Mouse (Mus musculus) embryonic facial prominence, embryonic 10.5 days (tissue): ENCODE measurements at regions not wholly inside any gene's neighbourhood (a gene's known extent, or its start where the extent isn't known, plus 50 kb on each side); places are given as distances from the start of the nearest gene placed in this dataset.
A peak's percentile ranks its signal among the peaks of the same experiment; 100 is the strongest.

Source experiments
- DNase-seq: peaks from one replicate; pipeline ENCODE4 v3.0.0-alpha.2; 2017; ENCODE audit warnings: low spot score
- H3K27ac ChIP-seq: fragments of 300-500 bp; sonication (generic); replicated peaks from 2 replicates; pipeline ENCODE4 v1.5.1; 2016; ENCODE audit warnings: mild to moderate bottlenecking
- H3K27me3 ChIP-seq: fragments of 300-500 bp; sonication (generic); replicated peaks from 2 replicates; pipeline ENCODE4 v1.6.1; 2016; ENCODE audit warnings: low read depth, mild to moderate bottlenecking; ENCODE audit not compliant: poor library complexity, severe bottlenecking
- H3K36me3 ChIP-seq: fragments of 300-500 bp; sonication (generic); replicated peaks from 2 replicates; pipeline ENCODE4 v1.6.1; 2016; ENCODE audit warnings: mild to moderate bottlenecking, moderate library complexity
- H3K4me1 ChIP-seq: fragments of 300-500 bp; sonication (generic); 2 replicates; pipeline ENCODE4 v1.6.1; 2016
- H3K4me3 ChIP-seq: fragments of 300-500 bp; sonication (generic); 2 replicates; pipeline ENCODE4 v1.5.1; 2016; ENCODE audit warnings: mild to moderate bottlenecking, moderate library complexity
- H3K9me3 ChIP-seq: fragments of 300-500 bp; sonication (generic); 2 replicates; pipeline ENCODE4 v1.6.1; 2016; ENCODE audit warnings: mild to moderate bottlenecking
- WGBS: fragments of 180-500 bp; shearing (Covaris S2); methylation state at CpG from one replicate; pipeline ENCODE4 v1.1.7; 2016; 5-methylcytosine and 5-hydroxymethylcytosine counted together

DNA sequence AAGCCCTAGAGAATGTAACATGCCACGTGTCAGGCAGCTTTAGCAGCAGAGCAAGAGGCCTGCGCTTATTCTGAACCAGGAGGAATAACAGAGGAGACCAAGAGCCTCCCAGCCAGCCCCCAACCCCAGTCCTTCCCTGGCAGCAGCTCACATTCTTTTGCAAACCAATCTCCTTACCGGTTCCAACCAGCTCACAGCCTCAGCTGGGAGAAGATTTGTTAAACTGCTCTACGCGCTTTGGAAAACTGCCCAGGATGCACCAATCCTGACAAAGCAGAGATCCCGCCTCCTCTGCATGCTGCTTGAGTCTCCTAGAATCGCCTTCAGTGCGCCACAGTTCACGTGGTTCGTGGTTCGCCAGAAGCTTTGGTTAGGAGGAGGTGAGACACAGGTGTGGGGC is 51.8 kb downstream of the Gm9376 start:
- no peak for DNase-seq
- H3K9me3 ChIP-seq, result no peaks in the 10 kb centered on the region
- no peak overlapping the region for H3K4me3 ChIP-seq
- H3K27me3 ChIP-seq, result peaks cover 58% of the 10 kb centered on the region
- 53% methylated on average over 11 of the region's 11 CpGs for WGBS
- no peaks in the 10 kb centered on the region for H3K36me3 ChIP-seq
- no peak overlapping the region for H3K27ac ChIP-seq
- peaks cover 16% of the 10 kb centered on the region; the same call in 1 of the 2 replicates for H3K4me1 ChIP-seq

DNA sequence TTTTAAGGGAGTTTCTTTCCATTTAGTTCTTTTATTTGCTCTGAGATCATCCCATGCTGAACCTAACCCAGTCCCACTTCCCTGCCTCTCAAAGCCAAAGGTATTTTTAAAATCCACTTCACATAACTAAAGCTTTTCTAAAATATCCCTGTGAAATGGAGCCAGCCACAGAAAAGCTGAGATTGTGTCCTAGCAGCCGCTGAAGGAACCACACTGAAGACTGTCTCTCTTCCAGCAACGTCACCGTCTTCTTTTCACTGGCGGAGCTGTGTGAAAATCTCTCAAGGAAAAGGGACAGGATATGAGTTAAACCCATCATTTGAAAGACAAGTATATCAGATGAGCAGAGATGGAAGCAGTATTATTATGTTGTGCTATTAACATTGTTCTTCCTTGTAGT is 53.3 kb downstream of the Gm9376 start:
- 90% methylated on average over 4 of the region's 4 CpGs for WGBS

GRCm38 (mm10) chr14:118321083-118321482 is 54.3 kb downstream of the Gm9376 start:
- WGBS, result 89% methylated on average over 3 of the region's 3 CpGs
- no peak for DNase-seq
- Histone ChIP-seq H3K9me3 (no peaks in the 10 kb centered on the region), H3K36me3 (no peaks in the 10 kb centered on the region), H3K4me1 (peaks cover 16% of the 10 kb centered on the region; the same call in 1 of the 2 replicates), H3K27ac (no peak overlapping the region), H3K27me3 (peaks cover 84% of the 10 kb centered on the region), H3K4me3 (no peak overlapping the region)

More for the DNA sequence above, 53.3 kb downstream of the Gm9376 start:
- Histone ChIP-seq H3K36me3 (no peaks in the 10 kb centered on the region), H3K4me1 (peaks cover 16% of the 10 kb centered on the region; the same call in 1 of the 2 replicates), H3K4me3 (no peak overlapping the region), H3K27me3 (peaks cover 74% of the 10 kb centered on the region), H3K9me3 (no peaks in the 10 kb centered on the region), H3K27ac (no peak overlapping the region)
- no peak for DNase-seq

DNA sequence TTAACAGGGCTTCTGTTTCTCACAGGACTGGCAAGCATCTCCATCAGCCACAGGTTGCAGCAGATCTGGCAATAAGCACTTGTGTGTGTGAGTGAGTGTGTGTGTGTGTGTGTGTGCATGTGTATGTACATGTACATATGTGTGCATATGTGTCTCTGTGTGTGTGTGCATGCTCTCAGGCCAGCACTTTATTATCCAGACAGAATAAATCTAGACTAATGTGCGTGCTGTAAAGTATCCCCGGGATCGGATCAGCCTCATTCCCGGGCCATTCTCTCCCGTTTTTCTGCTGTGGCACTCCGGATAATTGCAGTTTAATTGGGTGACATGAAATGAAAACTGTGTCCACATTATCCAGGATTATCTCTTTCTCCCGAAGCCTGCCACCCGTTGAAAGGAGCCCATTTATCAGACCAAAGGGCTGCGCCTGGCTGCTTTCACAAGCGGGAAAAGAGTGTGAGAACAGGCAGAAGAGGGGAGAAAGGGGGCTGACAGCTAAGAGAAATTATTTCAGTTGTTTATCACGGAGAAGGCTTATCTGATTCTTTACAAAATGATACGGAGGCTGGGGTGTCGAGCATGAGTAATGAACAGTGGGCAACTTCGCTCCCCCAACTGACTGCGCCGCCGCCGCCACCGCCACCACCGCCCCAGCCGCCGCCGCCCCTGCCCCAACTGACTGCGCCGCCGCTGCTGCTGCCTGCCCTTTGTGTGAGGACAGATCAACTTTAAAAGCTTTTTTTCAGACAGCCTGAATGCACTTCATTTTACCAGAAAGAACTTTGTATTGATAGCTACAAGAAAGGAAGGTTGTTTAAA is 55.5 kb downstream of the Gm9376 start:
- peak overlapping the region; percentile 50 for H3K4me3 ChIP-seq
- peak overlapping the region; percentile 45; the same call in 1 of the 2 replicates for H3K27ac ChIP-seq
- H3K4me1 ChIP-seq, result peaks cover 16% of the 10 kb centered on the region; the same call in 1 of the 2 replicates
- H3K9me3 ChIP-seq, result no peaks in the 10 kb centered on the region
- no peaks in the 10 kb centered on the region for H3K36me3 ChIP-seq
- WGBS, result 12% methylated on average over 26 of the region's 26 CpGs
- H3K27me3 ChIP-seq, result peaks cover 87% of the 10 kb centered on the region
- peak; percentile 56 for DNase-seq

GRCm38 (mm10) chr14:118322865-118323264 is 56.1 kb downstream of the Gm9376 start:
- 8% methylated on average over 11 of the region's 11 CpGs for WGBS
- Histone ChIP-seq H3K4me3 (peak overlapping the region; percentile 50), H3K27ac (peak overlapping the region; percentile 45; the same call in 1 of the 2 replicates)

GRCm38 (mm10) chr14:118338071-118338470 is 71.3 kb downstream of the Gm9376 start:
- Histone ChIP-seq H3K4me1 (peaks cover 4% of the 10 kb centered on the region), H3K9me3 (0 out of 2 replicates have a peak, but pooled peaks cover 3% of the 10 kb centered on the region), H3K27ac (no peak overlapping the region), H3K36me3 (no peaks in the 10 kb centered on the region), H3K27me3 (no peaks in the 10 kb centered on the region), H3K4me3 (no peak overlapping the region)
- DNase-seq, result no peak
- WGBS, result 80% methylated on average over 3 of the region's 3 CpGs

More at GRCm38 (mm10) chr14:118322865-118323264, 56.1 kb downstream of the Gm9376 start:
- Histone ChIP-seq H3K36me3 (no peaks in the 10 kb centered on the region), H3K4me1 (peaks cover 14% of the 10 kb centered on the region; the same call in 1 of the 2 replicates), H3K9me3 (no peaks in the 10 kb centered on the region), H3K27me3 (peaks cover 84% of the 10 kb centered on the region)
- DNase-seq, result peak; percentile 32

GRCm38 (mm10) chr14:118362931-118363330 is 96.2 kb downstream of the Gm9376 start:
- 41% methylated on average over 11 of the region's 11 CpGs for WGBS
- H3K27ac ChIP-seq, result no peak overlapping the region
- H3K9me3 ChIP-seq, result no peaks in the 10 kb centered on the region
- no peak for DNase-seq
- peaks cover 29% of the 10 kb centered on the region for H3K4me1 ChIP-seq
- H3K36me3 ChIP-seq, result no peaks in the 10 kb centered on the region
- no peak overlapping the region for H3K4me3 ChIP-seq
- H3K27me3 ChIP-seq, result peaks cover 47% of the 10 kb centered on the region; the same call in 1 of the 2 replicates

DNA sequence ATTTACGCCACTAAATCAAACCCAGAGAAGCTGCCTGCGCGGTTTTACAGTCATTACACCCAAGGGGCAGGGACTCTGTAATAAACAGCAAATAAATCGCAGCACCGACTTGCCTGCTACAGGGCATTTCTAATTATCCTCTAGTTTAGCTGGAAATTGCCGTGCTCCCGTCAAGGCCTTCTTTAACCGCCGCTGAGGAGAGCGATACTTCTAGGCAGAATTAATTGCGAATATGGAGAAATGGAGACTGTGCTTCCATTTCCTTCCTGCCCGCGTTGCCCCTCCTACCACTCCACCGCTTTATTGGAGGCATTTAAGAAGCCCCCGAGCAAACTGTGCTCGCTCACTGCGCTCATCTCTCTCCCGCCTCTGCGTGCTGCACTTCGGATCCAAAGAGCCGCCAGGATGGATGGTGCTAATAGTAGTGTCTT is 96.6 kb downstream of the Gm9376 start:
- no peak for DNase-seq
- H3K4me3 ChIP-seq, result 0 out of 2 replicates have a peak overlapping the region, but pooled peaks have one; percentile 17
- no peak overlapping the region for H3K27ac ChIP-seq
- 65% methylated on average over 21 of the region's 21 CpGs for WGBS
- H3K9me3 ChIP-seq, result no peaks in the 10 kb centered on the region
- H3K4me1 ChIP-seq, result peaks cover 34% of the 10 kb centered on the region
- peaks cover 48% of the 10 kb centered on the region; the same call in 1 of the 2 replicates for H3K27me3 ChIP-seq
- no peaks in the 10 kb centered on the region for H3K36me3 ChIP-seq

DNA sequence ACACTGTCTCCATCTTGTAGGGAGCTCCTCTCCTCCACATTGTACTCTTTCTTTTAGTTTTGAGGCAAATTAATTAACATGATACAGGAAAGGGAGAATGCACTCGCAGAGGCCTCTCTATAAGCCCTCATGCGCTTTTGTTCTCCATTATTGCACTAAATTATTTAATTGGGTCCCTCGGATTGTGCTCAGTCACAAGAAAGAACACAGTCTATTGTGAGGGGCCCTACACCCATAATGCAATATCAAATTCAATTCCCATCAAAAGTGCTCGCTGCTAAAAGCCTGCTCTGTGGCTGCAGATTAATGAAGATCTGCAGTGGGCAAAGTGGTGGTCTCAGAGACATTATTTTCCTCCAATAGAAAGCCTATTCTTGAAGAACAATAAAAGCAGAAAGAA is 99.8 kb downstream of the Gm9376 start:
- Histone ChIP-seq H3K27me3 (peaks cover 67% of the 10 kb centered on the region), H3K4me3 (no peak overlapping the region), H3K36me3 (no peaks in the 10 kb centered on the region), H3K27ac (no peak overlapping the region), H3K4me1 (peaks cover 49% of the 10 kb centered on the region), H3K9me3 (no peaks in the 10 kb centered on the region)
- WGBS, result 68% methylated on average over 4 of the region's 4 CpGs
- DNase-seq, result no peak

DNA sequence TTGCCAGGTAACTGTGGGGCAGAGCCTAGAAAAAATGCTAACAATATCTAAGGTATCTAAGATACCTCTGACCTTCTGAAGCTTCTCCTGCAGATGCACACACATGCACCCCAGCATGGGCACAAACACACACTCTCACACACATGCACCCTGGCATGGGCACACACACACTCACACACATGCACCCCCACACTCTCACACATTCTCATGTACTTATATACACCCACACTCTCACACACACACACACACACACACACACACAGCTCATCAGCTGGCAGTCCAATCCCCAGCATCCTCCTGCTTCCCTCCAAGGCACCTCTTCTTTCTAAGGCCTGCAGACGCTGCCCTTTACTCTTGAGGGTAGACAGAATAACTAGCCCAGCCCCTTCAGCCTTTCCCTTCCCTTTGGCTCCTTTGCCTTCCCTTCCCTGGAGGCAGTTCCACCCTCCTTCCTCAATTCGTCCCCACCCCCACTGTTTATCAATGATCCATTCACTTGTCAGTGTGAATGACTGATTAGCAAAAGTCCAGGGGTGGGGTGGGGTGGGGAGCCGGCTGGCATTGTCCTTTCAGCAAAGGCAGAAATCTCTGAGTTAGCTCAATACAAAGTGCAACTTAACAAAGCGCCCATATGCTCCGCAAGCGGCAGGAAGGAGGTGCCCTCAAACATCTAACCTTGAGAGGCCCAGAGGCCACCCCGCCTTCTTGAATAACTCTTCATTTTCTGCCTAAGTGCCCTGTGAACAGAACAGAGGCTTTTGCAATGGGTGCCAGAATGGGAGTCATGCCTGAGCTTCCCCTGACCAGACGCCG is 102.1 kb downstream of the Gm9376 start:
- no peaks in the 10 kb centered on the region for H3K9me3 ChIP-seq
- no peak overlapping the region for H3K4me3 ChIP-seq
- 15% methylated on average over 9 of the region's 9 CpGs for WGBS
- H3K4me1 ChIP-seq, result peaks cover 28% of the 10 kb centered on the region
- 0 out of 2 replicates have a peak overlapping the region, but pooled peaks have one; percentile 26 for H3K27ac ChIP-seq
- DNase-seq, result peak; percentile 44
- peaks cover 70% of the 10 kb centered on the region for H3K27me3 ChIP-seq
- H3K36me3 ChIP-seq, result no peaks in the 10 kb centered on the region

GRCm38 (mm10) chr14:118371336-118371735 is 104.6 kb downstream of the Gm9376 start:
- Histone ChIP-seq H3K27me3 (peaks cover 55% of the 10 kb centered on the region), H3K4me1 (peaks cover 25% of the 10 kb centered on the region), H3K4me3 (no peak overlapping the region), H3K36me3 (no peaks in the 10 kb centered on the region), H3K27ac (no peak overlapping the region), H3K9me3 (no peaks in the 10 kb centered on the region)
- WGBS, result 97% methylated on average over 15 of the region's 15 CpGs
- DNase-seq, result peak; percentile 3

- peaks cover 4% of the 10 kb centered on the region; the same call in 1 of the 2 replicates for H3K4me1 ChIP-seq
- H3K27me3 ChIP-seq, result peaks cover 32% of the 10 kb centered on the region
- no peak overlapping the region for H3K4me3 ChIP-seq
- H3K36me3 ChIP-seq, result no peaks in the 10 kb centered on the region
- H3K9me3 ChIP-seq, result no peaks in the 10 kb centered on the region
- no peak for DNase-seq
- H3K27ac ChIP-seq, result no peak overlapping the region
- 90% methylated on average over 10 of the region's 10 CpGs for WGBS
These were observed 108.2 kb downstream of the Gm9376 start for GRCm38 (mm10) chr14:118374819-118375520.
